ENCODE assay signal across 27 mouse cellular contexts in the genomic region with DNA sequence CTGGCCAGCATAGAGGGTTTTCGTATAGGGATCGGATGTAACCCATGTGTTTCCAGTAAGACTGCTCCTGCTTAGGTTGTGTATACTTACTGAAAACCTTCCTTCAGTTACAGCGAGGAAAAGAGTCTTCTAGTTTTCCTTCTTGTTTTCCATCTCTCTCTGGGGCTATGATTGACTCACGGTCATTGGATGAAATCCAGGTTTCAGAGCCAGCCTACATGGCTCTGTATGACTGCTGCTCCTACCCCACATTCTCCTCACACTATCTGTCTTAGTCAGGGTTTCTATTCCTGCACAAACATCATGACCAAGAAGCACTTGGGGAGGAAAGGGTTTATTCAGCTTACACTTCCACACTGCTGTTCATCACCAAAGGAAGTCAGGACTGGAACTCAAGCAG. TPM values are rescaled to one million over a fixed set of nuclear protein-coding genes. Genes with fewer than 3 reads are reported as not detected.
DNase-seq lines count a peak whose midpoint lies in the region; ATAC-seq and TF ChIP-seq lines count a peak whose summit lies in the region.
"Not testable (repeated sequence)": the region's sequence is repeated elsewhere in the genome, so short reads cannot be mapped to it uniquely, and the experiment has no call there.
"Had no signal": no experiment of that assay in that cellular context is flagged by ENCODE, and none has a peak within 500 bp of the region (broad histone marks: within the 10 kb centered on the region; RNA-seq: fewer than 3 reads in every experiment).

No protein-coding gene starts in this region.

- H3K4me3 ChIP-seq in layer of hippocampus, adult 2 months; lung, embryonic 15.5 days; stomach, postnatal 0 days (ENCODE audit: low read depth, low read length): not testable (repeated sequence)

- not testable (repeated sequence) for H3K9me3 ChIP-seq in lung, embryonic 15.5 days; stomach, postnatal 0 days (ENCODE audit: control insufficient read depth, low read length)

- 69% methylated on average over 4 of the region's 4 CpGs for WGBS in lung, embryonic 15.5 days
- 79% methylated on average over 4 of the region's 4 CpGs for WGBS in stomach, postnatal 0 days

- H3K36me3 ChIP-seq in lung, embryonic 15.5 days; stomach, postnatal 0 days (ENCODE audit: control insufficient read depth, insufficient read depth, low read length): not testable (repeated sequence)

- not testable (repeated sequence) for ATAC-seq in lung, embryonic 15.5 days (ENCODE audit: borderline replicate concordance, extremely low read depth, low FRiP score, low TSS enrichment); stomach, postnatal 0 days (ENCODE audit: low FRiP score, low TSS enrichment)

- H3K27ac ChIP-seq in layer of hippocampus, adult 2 months, result 0 out of 2 replicates have a peak overlapping the region, but pooled peaks have one; percentile 46
- H3K27ac ChIP-seq in lung, embryonic 15.5 days, result peak overlapping the region; percentile 72
- peak overlapping the region; percentile 18; the same call in 1 of the 2 replicates for H3K27ac ChIP-seq in stomach, postnatal 0 days (replicated peaks)

- TF ChIP-seq EP300 in stomach, postnatal 0 days (optimal IDR thresholded peaks at IDR 0.05), result not testable (repeated sequence)

- DNase-seq in NIH3T3 (ENCODE audit: low read depth), result peak; percentile 72
- peak; percentile 68 for DNase-seq in brain, adult 2 months (ENCODE audit: low read depth, low spot score)
- peak; percentile 22 for DNase-seq in heart, adult 11 months
- not testable (repeated sequence) for DNase-seq in layer of hippocampus, adult 2 months (ENCODE audit: low spot score in 2 of 2); stomach, postnatal 0 days (ENCODE audit: low spot score)

- TF ChIP-seq CTCF in layer of hippocampus, adult 2 months (conservative IDR thresholded peaks at IDR 0.05); stomach, postnatal 0 days (IDR thresholded peaks at IDR 0.05; ENCODE audit: low read depth): not testable (repeated sequence)

- H3K27me3 ChIP-seq in lung, embryonic 15.5 days; stomach, postnatal 0 days (ENCODE audit: control insufficient read depth, insufficient read depth, low read length): not testable (repeated sequence)

- not testable (repeated sequence) for H3K4me2 ChIP-seq in lung, embryonic 15.5 days; stomach, postnatal 0 days (replicated peaks; ENCODE audit: low read depth)

- peaks cover 27% of the 10 kb centered on the region for H3K4me1 ChIP-seq in lung, embryonic 15.5 days
- not testable (repeated sequence) for H3K4me1 ChIP-seq in stomach, postnatal 0 days (replicated peaks; ENCODE audit: control insufficient read depth, insufficient read depth)

- not testable (repeated sequence) for H3K9ac ChIP-seq in lung, embryonic 15.5 days; stomach, postnatal 0 days (ENCODE audit: low read length)

RNA-seq across cellular contexts. Expression of a gene that starts 12.5 kb away (rescaled TPM):
- total RNA-seq in layer of hippocampus, adult 2 months (2021), result 1 to 10 TPM; 1.8 to 3.5 TPM
- polyA plus RNA-seq in lung, embryonic 15.5 days (2015; fragmentation: Nextera tagmentation; extraction: Ambion mirVana), result 19.1 and 24.7 TPM in 2 replicates
- 9.8 and 13.4 TPM in 2 replicates for polyA plus RNA-seq in stomach, postnatal 0 days (2015; fragmentation: Nextera tagmentation; extraction: Ambion mirVana)
- polyA plus RNA-seq: C2C12 had no signal

RNA-seq across cellular contexts. Expression of a gene that starts 39.3 kb away (rescaled TPM):
- not detected for total RNA-seq in layer of hippocampus, adult 2 months (2021)
- polyA plus RNA-seq in lung, embryonic 15.5 days (2015; fragmentation: Nextera tagmentation; extraction: Ambion mirVana), result 0.92 and 1.3 TPM in 2 replicates
- 0.19 and 0.33 TPM in 2 replicates for polyA plus RNA-seq in stomach, postnatal 0 days (2015; fragmentation: Nextera tagmentation; extraction: Ambion mirVana)
- total RNA-seq: gastrocnemius, adult 2 months; gastrocnemius, postnatal 14 days; MEL had no signal
- polyA plus RNA-seq: brain, embryonic 14.5 days; C2C12; cortical plate, adult 2 months; frontal cortex, adult 2 months had no signal

RNA-seq across cellular contexts. Expression of a gene that starts 54.0 kb away (rescaled TPM):
- total RNA-seq in layer of hippocampus, adult 2 months (2021), result not detected
- polyA plus RNA-seq in lung, embryonic 15.5 days (2015; fragmentation: Nextera tagmentation; extraction: Ambion mirVana), result 0.21 and 0.29 TPM in 2 replicates
- polyA plus RNA-seq in stomach, postnatal 0 days (2015; fragmentation: Nextera tagmentation; extraction: Ambion mirVana), result 46.9 and 49.3 TPM in 2 replicates
- total RNA-seq: adrenal gland, postnatal 10 days; adrenal gland, postnatal 4 days; gastrocnemius, adult 2 months; gastrocnemius, postnatal 14 days; gastrocnemius, postnatal 4 days; heart, adult 18-20 months; heart, postnatal 25 days; hematopoietic stem cell, adult 5-6 weeks; MEL had no signal
- polyA plus RNA-seq: activated CD4-positive, CD25-positive, alpha-beta regulatory T cell, adult 4 months; C2C12; CD4-positive, CD25-positive, alpha-beta regulatory T cell, adult 4 months; cortical plate, adult 2 months; forebrain, embryonic 16.5 days; frontal cortex, adult 2 months; heart, embryonic 14.5 days; heart, postnatal 0 days; hindbrain, embryonic 12.5 days; intestine, embryonic 14.5 days; intestine, postnatal 0 days had no signal

Comparison
In these comparisons a context has a peak if more than half of its experiments do, and no peak if none do; other contexts are left out.
1. H3K27ac ChIP-seq: peak in every context shown above with its lines; median percentile 72 in lung, embryonic 15.5 days; 46 in layer of hippocampus, adult 2 months; 18 in stomach, postnatal 0 days.
2. RNA of a gene that starts 54.0 kb away (polyA plus RNA-seq): 46.9 to 49.3 TPM in stomach, postnatal 0 days; 0.21 to 0.29 TPM in lung, embryonic 15.5 days; every median in the first group is over 10 times any median in the second.